Mouse (Mus musculus) kidney, embryonic 16.5 days (tissue): ENCODE measurements around the gene Rubcnl. TPM values are rescaled to one million over a fixed set of nuclear protein-coding genes. Genes with fewer than 3 reads are reported as not detected.

Source experiments
- ATAC-seq: fragments of 200-750 bp; cut with Nextera tagmentation; 2 replicates; pipeline ENCODE4 v1.8.0; 2017; ENCODE audit warnings: moderate TSS enrichment; ENCODE audit not compliant: low FRiP score, low TSS enrichment
- H3K27ac ChIP-seq: fragments of 300-500 bp; sonication (generic); 2 replicates; pipeline ENCODE4 v1.5.1; 2014; ENCODE audit warnings: low read length
- H3K27me3 ChIP-seq: fragments of 300-500 bp; sonication (generic); 2 replicates; pipeline ENCODE4 v1.6.1; 2014; ENCODE audit warnings: low read length, control low read depth, mixed read lengths; ENCODE audit not compliant: insufficient read depth
- H3K36me3 ChIP-seq: fragments of 300-500 bp; sonication (generic); 2 replicates; pipeline ENCODE4 v1.6.1; 2014; ENCODE audit warnings: low read length, control low read depth, mixed read lengths; ENCODE audit not compliant: insufficient read depth
- H3K4me1 ChIP-seq: fragments of 300-500 bp; sonication (generic); 2 replicates; pipeline ENCODE4 v1.6.1; 2014; ENCODE audit warnings: low read length, control low read depth, mixed read lengths; ENCODE audit not compliant: insufficient read depth
- H3K4me2 ChIP-seq: fragments of 300-500 bp; sonication (generic); replicated peaks from 2 replicates; pipeline ENCODE4 v1.6.1; 2014; ENCODE audit warnings: low read depth, low read length
- H3K4me3 ChIP-seq: fragments of 300-500 bp; sonication (generic); 2 replicates; pipeline ENCODE4 v1.5.1; 2014; ENCODE audit warnings: mild to moderate bottlenecking, low read length
- H3K9ac ChIP-seq: fragments of 300-500 bp; sonication (generic); replicated peaks from 2 replicates; pipeline ENCODE4 v1.6.1; 2014; ENCODE audit warnings: low read length
- H3K9me3 ChIP-seq: fragments of 300-500 bp; sonication (generic); 2 replicates; pipeline ENCODE4 v1.6.1; 2016; ENCODE audit warnings: low read length, control low read depth
- WGBS: fragments of 180-500 bp; shearing (Covaris S2); extraction: QIAGEN DNeasy Blood & Tissue Kit; methylation state at CpG from one replicate; pipeline ENCODE4 v1.1.7; 2014; 5-methylcytosine and 5-hydroxymethylcytosine counted together
- polyA plus RNA-seq: library from polyadenylated mRNA; unstranded; fragments of >200 nt; fragmentation: Nextera tagmentation; extraction: Ambion mirVana; gene quantifications from 2 replicates; pipeline ENCODE4 v1.2.1, GENCODE M21; 2015

The Rubcnl gene
- polyA plus RNA-seq = 0.34 and 0.58 TPM in 2 replicates

GRCm38 (mm10) chr14:75015856-75016714 lies at the start of gene Rubcnl:
TSS of gene Rubcnl (plus strand) at chr14:75016027.
- Histone ChIP-seq H3K9ac (peak within 1 kb of the TSS; percentile 67), H3K27me3 (no peaks in the 10 kb centered on the region), H3K4me1 (peaks cover 6% of the 10 kb centered on the region; the same call in 1 of the 2 replicates), H3K27ac (no peak within 1 kb of the TSS), H3K9me3 (no peaks in the 10 kb centered on the region), H3K4me2 (peak within 1 kb of the TSS; percentile 98), H3K36me3 (no peaks in the 10 kb centered on the region), H3K4me3 (peak within 1 kb of the TSS; percentile 61)
- peak; percentile 67 for ATAC-seq
- 1% methylated on average over 49 of the region's 49 CpGs for WGBS

- H3K9ac ChIP-seq = no peak overlapping the region
- no peak for ATAC-seq
- no peaks in the 10 kb centered on the region for H3K4me1 ChIP-seq
- H3K4me2 ChIP-seq = no peak overlapping the region
- no peak overlapping the region for H3K27ac ChIP-seq
- 43% methylated on average over 3 of the region's 3 CpGs for WGBS
- H3K36me3 ChIP-seq = no peaks in the 10 kb centered on the region
- H3K9me3 ChIP-seq = no peaks in the 10 kb centered on the region
- H3K4me3 ChIP-seq = no peak overlapping the region
- H3K27me3 ChIP-seq = no peaks in the 10 kb centered on the region
These were observed 43.6 kb upstream of the Rubcnl start for GRCm38 (mm10) chr14:74972216-74972615.

- no peak overlapping the region for H3K27ac ChIP-seq
- H3K9me3 ChIP-seq = no peaks in the 10 kb centered on the region
- H3K4me3 ChIP-seq = no peak overlapping the region
- no peaks in the 10 kb centered on the region for H3K36me3 ChIP-seq
- no peaks in the 10 kb centered on the region for H3K27me3 ChIP-seq
- WGBS = 83% methylated on average over 5 of the region's 5 CpGs
- ATAC-seq = no peak
- H3K9ac ChIP-seq = no peak overlapping the region
- no peaks in the 10 kb centered on the region for H3K4me1 ChIP-seq
- no peak overlapping the region for H3K4me2 ChIP-seq
These were observed 43.1 kb upstream of the Rubcnl start for GRCm38 (mm10) chr14:74972687-74973086.

- WGBS = 63% methylated on average over 10 of the region's 10 CpGs
- no peak overlapping the region for H3K4me3 ChIP-seq
- H3K9ac ChIP-seq = no peak overlapping the region
- ATAC-seq = peak; percentile 67
- H3K4me1 ChIP-seq = no peaks in the 10 kb centered on the region
- no peaks in the 10 kb centered on the region for H3K27me3 ChIP-seq
- H3K27ac ChIP-seq = peak overlapping the region; percentile 77
- H3K4me2 ChIP-seq = no peak overlapping the region
- H3K36me3 ChIP-seq = no peaks in the 10 kb centered on the region
- no peaks in the 10 kb centered on the region for H3K9me3 ChIP-seq
These were observed 41.6 kb upstream of the Rubcnl start for GRCm38 (mm10) chr14:74974136-74974651.

GRCm38 (mm10) chr14:74976972-74977371 lies 38.9 kb upstream of the Rubcnl start:
- no peak overlapping the region for H3K9ac ChIP-seq

GRCm38 (mm10) chr14:74981016-74981415 lies 34.8 kb upstream of the Rubcnl start:
- Histone ChIP-seq H3K9me3 (no peaks in the 10 kb centered on the region), H3K9ac (no peak overlapping the region), H3K36me3 (no peaks in the 10 kb centered on the region), H3K4me3 (no peak overlapping the region), H3K27ac (no peak overlapping the region), H3K27me3 (no peaks in the 10 kb centered on the region), H3K4me2 (no peak overlapping the region), H3K4me1 (no peaks in the 10 kb centered on the region)
- 42% methylated on average over 3 of the region's 3 CpGs for WGBS
- ATAC-seq = no peak

More at GRCm38 (mm10) chr14:74976972-74977371, 38.9 kb upstream of the Rubcnl start:
- ATAC-seq = no peak
- no peaks in the 10 kb centered on the region for H3K4me1 ChIP-seq
- H3K9me3 ChIP-seq = no peaks in the 10 kb centered on the region
- no peaks in the 10 kb centered on the region for H3K27me3 ChIP-seq
- H3K4me2 ChIP-seq = no peak overlapping the region
- WGBS = 74% methylated on average over 6 of the region's 6 CpGs
- no peak overlapping the region for H3K4me3 ChIP-seq
- H3K27ac ChIP-seq = no peak overlapping the region
- no peaks in the 10 kb centered on the region for H3K36me3 ChIP-seq

- no peaks in the 10 kb centered on the region for H3K27me3 ChIP-seq
- WGBS = 83% methylated on average over 5 of the region's 5 CpGs
- no peak for ATAC-seq
- no peak overlapping the region for H3K27ac ChIP-seq
- no peak overlapping the region for H3K4me2 ChIP-seq
- no peaks in the 10 kb centered on the region for H3K36me3 ChIP-seq
- no peaks in the 10 kb centered on the region for H3K4me1 ChIP-seq
- no peak overlapping the region for H3K4me3 ChIP-seq
- H3K9ac ChIP-seq = no peak overlapping the region
- no peaks in the 10 kb centered on the region for H3K9me3 ChIP-seq
These were observed 32.7 kb upstream of the Rubcnl start for GRCm38 (mm10) chr14:74983079-74983478.

GRCm38 (mm10) chr14:74984817-74985391 lies 30.9 kb upstream of the Rubcnl start:
- WGBS = 88% methylated on average over 7 of the region's 7 CpGs

GRCm38 (mm10) chr14:74985658-74986057 lies 30.2 kb upstream of the Rubcnl start:
- H3K27ac ChIP-seq = no peak overlapping the region
- no peaks in the 10 kb centered on the region for H3K9me3 ChIP-seq
- H3K9ac ChIP-seq = no peak overlapping the region
- H3K36me3 ChIP-seq = no peaks in the 10 kb centered on the region
- ATAC-seq = no peak
- 56% methylated on average over 4 of the region's 4 CpGs for WGBS
- H3K4me2 ChIP-seq = no peak overlapping the region
- H3K4me1 ChIP-seq = no peaks in the 10 kb centered on the region
- H3K4me3 ChIP-seq = no peak overlapping the region
- no peaks in the 10 kb centered on the region for H3K27me3 ChIP-seq

More at GRCm38 (mm10) chr14:74984817-74985391, 30.9 kb upstream of the Rubcnl start:
- H3K9me3 ChIP-seq = no peaks in the 10 kb centered on the region
- ATAC-seq = no peak
- H3K4me3 ChIP-seq = no peak overlapping the region
- no peaks in the 10 kb centered on the region for H3K4me1 ChIP-seq
- H3K27ac ChIP-seq = no peak overlapping the region
- no peaks in the 10 kb centered on the region for H3K27me3 ChIP-seq
- H3K36me3 ChIP-seq = no peaks in the 10 kb centered on the region
- H3K4me2 ChIP-seq = no peak overlapping the region
- no peak overlapping the region for H3K9ac ChIP-seq

GRCm38 (mm10) chr14:74986527-74986926 lies 29.3 kb upstream of the Rubcnl start:
- 75% methylated on average over 3 of the region's 3 CpGs for WGBS
- no peak overlapping the region for H3K9ac ChIP-seq
- H3K9me3 ChIP-seq = no peaks in the 10 kb centered on the region
- H3K4me1 ChIP-seq = no peaks in the 10 kb centered on the region
- H3K4me2 ChIP-seq = no peak overlapping the region
- no peak overlapping the region for H3K4me3 ChIP-seq
- no peak for ATAC-seq
- no peaks in the 10 kb centered on the region for H3K36me3 ChIP-seq
- H3K27me3 ChIP-seq = no peaks in the 10 kb centered on the region
- H3K27ac ChIP-seq = no peak overlapping the region
